Mouse (Mus musculus): ENCODE measurements around the gene Fuk.

GRCm38 (mm10) chr8:110887551-110887950 is 14.7 kb downstream of the Fuk start:
- TF ChIP-seq TAL1 (IDR thresholded peaks at IDR 0.05; ENCODE audit: low read length) (no peak), GATA1 (IDR thresholded peaks at IDR 0.05; ENCODE audit: low read length) (no peak)

Measured in erythroblast, embryonic 14.5 days (primary cell).